Mouse (Mus musculus) cortical plate, adult 2 months (tissue): ENCODE measurements at regions not wholly inside any gene's neighbourhood (a gene's known extent, or its start where the extent isn't known, plus 50 kb on each side); places are given as distances from the start of the nearest gene placed in this dataset.
A peak's percentile ranks its signal among the peaks of the same experiment; 100 is the strongest.

Experiments
- H3K27ac ChIP-seq: fragments of 200-500 bp; 2 replicates; pipeline ENCODE4 v1.5.1; 2012; ENCODE audit warnings: low read length, control low read depth, inconsistent platforms; ENCODE audit not compliant: insufficient read depth
- H3K4me1 ChIP-seq: fragments of 200-500 bp; 2 replicates; pipeline ENCODE4 v1.6.1; 2011; ENCODE audit warnings: low read length; ENCODE audit not compliant: control insufficient read depth, insufficient read depth
- H3K4me3 ChIP-seq: fragments of 200-500 bp; 2 replicates; pipeline ENCODE4 v1.5.1; 2011; ENCODE audit warnings: mild to moderate bottlenecking, low read length, control low read depth; ENCODE audit not compliant: insufficient read depth
- CTCF ChIP-seq: fragments of 200-500 bp; IDR thresholded peaks from 2 replicates; pipeline ENCODE4 v1.5.1; 2011; ENCODE audit warnings: mild to moderate bottlenecking, control low read depth, low read length; ENCODE audit not compliant: insufficient read depth; ENCODE audit errors: extremely low read depth
- POLR2A ChIP-seq: fragments of 200-500 bp; IDR thresholded peaks from 2 replicates; pipeline ENCODE4 v1.6.1; 2011; ENCODE audit warnings: mild to moderate bottlenecking, low read length, control low read depth; ENCODE audit not compliant: insufficient read depth; ENCODE audit errors: extremely low read depth

DNA sequence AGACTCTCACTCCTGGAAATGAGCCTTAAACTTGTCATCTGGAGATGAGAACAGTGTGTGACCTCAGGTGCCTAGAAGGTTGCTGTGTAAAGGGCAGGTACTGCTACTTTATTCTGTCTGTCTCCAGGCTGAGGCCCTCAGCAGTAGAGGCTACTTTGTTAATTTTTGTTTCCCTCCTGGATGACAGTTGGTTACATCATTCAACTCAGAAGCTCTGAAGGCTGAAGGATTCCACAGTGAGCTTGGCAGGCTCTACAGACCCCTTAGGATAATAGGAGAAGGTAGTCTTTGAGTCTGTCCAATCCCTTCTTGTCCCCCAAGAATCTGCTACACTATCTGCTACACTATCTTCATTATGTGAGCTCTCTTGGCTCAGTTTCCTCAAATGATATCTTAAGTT lies 269.7 kb downstream of the Tcf7l2 start:
- TF ChIP-seq POLR2A (no peak), CTCF (no peak)
- Histone ChIP-seq H3K4me1 (no peaks in the 10 kb centered on the region), H3K27ac (no peak overlapping the region), H3K4me3 (no peak overlapping the region)

- no peak overlapping the region for H3K4me3 ChIP-seq
- TF ChIP-seq CTCF, result no peak
- no peak for TF ChIP-seq POLR2A
- H3K4me1 ChIP-seq, result no peaks in the 10 kb centered on the region
- H3K27ac ChIP-seq, result no peak overlapping the region
Observed at GRCm38 (mm10) chr19:56016548-56017346, 270.2 kb upstream of the Habp2 start.

DNA sequence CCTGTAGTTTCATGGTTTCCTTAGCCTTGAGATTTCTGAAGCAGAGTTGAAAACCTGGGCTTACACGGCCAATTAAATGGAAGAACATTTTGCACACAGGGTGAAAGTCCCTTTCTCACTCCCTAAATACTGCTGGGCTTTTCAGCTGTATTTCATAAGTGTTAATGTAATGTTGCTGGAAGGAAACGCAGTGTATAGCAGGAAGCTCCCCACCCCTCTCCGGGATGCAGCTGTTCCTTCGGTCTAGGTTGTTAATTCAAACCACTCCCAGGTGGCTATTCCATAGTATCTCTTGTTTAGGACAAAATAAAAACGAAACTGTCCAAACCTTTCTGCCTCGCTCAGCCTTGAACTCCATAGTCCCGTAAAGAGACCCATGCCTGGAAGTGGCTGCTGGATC lies 269.4 kb upstream of the Habp2 start:
- no peak overlapping the region for H3K4me3 ChIP-seq
- no peak for TF ChIP-seq POLR2A
- no peak for TF ChIP-seq CTCF
- H3K27ac ChIP-seq, result no peak overlapping the region
- no peaks in the 10 kb centered on the region for H3K4me1 ChIP-seq

GRCm38 (mm10) chr19:56019143-56019542 lies 267.8 kb upstream of the Habp2 start:
- TF ChIP-seq POLR2A (no peak), CTCF (no peak)
- Histone ChIP-seq H3K4me1 (no peaks in the 10 kb centered on the region), H3K27ac (no peak overlapping the region), H3K4me3 (no peak overlapping the region)

DNA sequence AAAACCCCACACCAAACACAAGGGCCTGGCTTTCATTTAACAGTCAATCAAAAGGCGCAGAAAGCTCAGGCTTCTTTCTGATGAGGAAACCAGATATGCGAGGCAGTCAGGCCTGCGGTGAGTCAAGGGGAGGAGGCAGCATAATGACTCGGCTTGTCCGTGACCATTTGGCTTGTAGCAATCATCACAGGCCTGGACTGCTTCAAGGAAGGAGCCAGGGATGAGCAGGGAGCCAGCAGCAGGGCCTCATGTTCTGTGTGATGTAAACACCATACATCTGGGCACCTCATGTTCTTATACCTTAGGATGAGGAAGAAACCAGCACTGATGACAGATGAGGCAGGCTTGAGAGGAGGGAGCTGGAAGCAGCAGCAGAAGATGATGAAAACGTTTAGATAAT lies 264.6 kb upstream of the Habp2 start:
- no peak for TF ChIP-seq POLR2A
- no peak for TF ChIP-seq CTCF
- Histone ChIP-seq H3K4me3 (no peak overlapping the region), H3K27ac (no peak overlapping the region), H3K4me1 (no peaks in the 10 kb centered on the region)

DNA sequence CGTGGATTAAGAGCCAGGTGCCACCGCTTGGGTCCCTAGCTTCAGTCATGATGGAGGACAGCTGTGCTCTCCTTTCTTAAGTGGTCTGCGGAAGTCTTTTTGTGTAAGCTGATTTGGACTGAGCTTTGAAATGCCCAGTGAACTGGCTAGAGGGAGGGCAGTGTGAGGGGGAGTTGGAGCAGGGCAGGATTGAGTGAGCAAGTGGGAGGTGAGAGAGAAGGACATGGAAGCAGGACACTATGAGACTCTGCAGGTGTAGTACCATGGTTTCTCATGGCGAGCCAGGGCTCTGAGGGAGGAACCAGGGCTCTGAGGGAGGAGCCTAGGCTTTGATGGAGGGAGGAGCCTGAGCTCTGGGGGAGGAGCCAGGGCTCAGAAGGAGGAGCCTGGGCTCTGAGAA lies 262.3 kb upstream of the Habp2 start:
- no peaks in the 10 kb centered on the region for H3K4me1 ChIP-seq
- TF ChIP-seq CTCF (no peak), POLR2A (no peak)
- no peak overlapping the region for H3K4me3 ChIP-seq
- no peak overlapping the region for H3K27ac ChIP-seq

DNA sequence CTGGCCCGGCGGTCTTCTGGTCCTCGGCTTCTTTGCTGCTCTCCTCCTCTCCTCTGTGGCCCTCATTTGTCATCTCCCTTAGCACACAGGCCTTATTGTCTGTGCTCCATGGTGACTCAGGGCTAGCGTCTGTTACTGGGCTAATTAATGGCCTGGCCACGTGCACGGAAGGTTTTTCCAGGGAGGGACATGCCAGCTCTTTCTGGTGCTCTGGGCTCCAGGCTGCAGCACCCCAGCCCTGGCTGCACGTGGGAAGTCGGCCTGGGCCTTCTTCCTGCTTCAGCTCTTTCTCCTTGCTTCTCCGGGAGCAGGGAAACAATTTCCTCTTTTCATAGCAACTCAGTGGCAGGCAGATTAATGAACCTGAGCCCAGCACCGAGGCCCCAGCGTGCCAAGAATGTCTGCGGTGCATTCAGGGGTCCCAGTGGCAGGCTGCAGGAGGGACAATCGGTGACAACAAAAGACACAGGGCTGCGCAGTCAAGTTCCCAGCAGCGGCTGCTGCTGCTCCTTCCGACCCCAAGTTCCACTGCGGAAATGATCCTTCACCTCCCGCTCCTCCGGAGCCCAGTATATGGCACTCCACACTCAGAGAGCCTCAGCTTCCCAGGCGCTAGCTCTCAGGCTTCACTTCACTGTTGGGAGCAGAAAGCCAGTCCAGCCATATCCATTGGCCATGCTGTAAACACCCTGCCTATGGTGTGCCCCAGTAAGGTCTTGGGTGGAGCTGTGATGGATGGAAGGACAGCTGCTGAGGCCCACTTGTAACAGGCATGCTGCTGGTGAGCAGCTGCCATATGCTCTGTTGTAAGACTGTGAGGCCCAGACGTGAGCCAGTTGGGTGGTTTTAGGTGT lies 257.3 kb upstream of the Habp2 start:
- 0 out of 2 replicates have a peak overlapping the region, but pooled peaks have one; percentile 30 for H3K27ac ChIP-seq
- H3K4me3 ChIP-seq, result no peak overlapping the region
- TF ChIP-seq POLR2A (no peak), CTCF (no peak)
- H3K4me1 ChIP-seq, result no peaks in the 10 kb centered on the region

- no peak overlapping the region for H3K4me3 ChIP-seq
- TF ChIP-seq POLR2A (no peak), CTCF (no peak)
- H3K27ac ChIP-seq, result no peak overlapping the region
- H3K4me1 ChIP-seq, result no peaks in the 10 kb centered on the region
Observed at GRCm38 (mm10) chr19:56030401-56030925, 256.5 kb upstream of the Habp2 start.

- no peak overlapping the region for H3K4me3 ChIP-seq
- no peaks in the 10 kb centered on the region for H3K4me1 ChIP-seq
- no peak for TF ChIP-seq CTCF
- no peak for TF ChIP-seq POLR2A
- no peak overlapping the region for H3K27ac ChIP-seq
Observed at GRCm38 (mm10) chr19:56034552-56034951, 252.4 kb upstream of the Habp2 start.
